24 mouse cellular contexts compared by ENCODE assay signal in the genomic region with DNA sequence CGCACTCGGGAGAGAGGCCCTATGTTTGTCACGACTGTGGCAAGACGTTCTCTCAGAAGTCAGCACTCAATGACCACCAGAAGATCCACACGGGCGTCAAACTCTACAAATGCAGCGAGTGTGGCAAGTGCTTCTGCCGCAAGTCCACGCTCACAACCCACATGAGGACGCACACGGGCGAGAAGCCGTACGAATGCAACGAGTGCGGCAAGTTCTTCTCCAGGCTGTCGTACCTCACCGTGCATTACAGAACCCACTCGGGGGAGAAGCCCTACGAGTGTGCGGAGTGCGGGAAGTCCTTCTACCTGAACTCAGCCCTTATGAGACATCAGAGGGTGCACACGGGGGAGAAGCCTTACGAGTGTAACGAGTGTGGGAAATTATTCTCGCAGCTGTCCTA. TPM values are rescaled to one million over a fixed set of nuclear protein-coding genes. Genes with fewer than 3 reads are reported as not detected.
"Had no signal": no experiment of that assay in that cellular context is flagged by ENCODE, and none has a peak within 500 bp of the region (broad histone marks: within the 10 kb centered on the region; RNA-seq: fewer than 3 reads in every experiment).

No protein-coding gene starts in this region.

- H3K9me3 ChIP-seq: neural tube, embryonic 13.5 days; neural tube, embryonic 15.5 days; stomach, embryonic 15.5 days had no signal

- H3K27ac ChIP-seq: neural tube, embryonic 13.5 days; neural tube, embryonic 15.5 days; stomach, embryonic 15.5 days; stomach, postnatal 0 days had no signal

- H3K27me3 ChIP-seq: neural tube, embryonic 13.5 days; neural tube, embryonic 15.5 days; stomach, embryonic 15.5 days had no signal

- H3K4me3 ChIP-seq: neural tube, embryonic 13.5 days; neural tube, embryonic 15.5 days; stomach, embryonic 15.5 days had no signal

- DNase-seq: retina, postnatal 1 day; right cerebral cortex, adult 18-20 months; right cerebral cortex, postnatal 14 days; right cerebral cortex, postnatal 25 days; right cerebral cortex, postnatal 4 days; spleen, adult 18-20 months; thymus, adult 18-20 months; thymus, adult 2 months; thymus, postnatal 14 days; thymus, postnatal 25 days; thymus, postnatal 36 days; thymus, postnatal 4 days had no signal

- H3K4me1 ChIP-seq: neural tube, embryonic 13.5 days; neural tube, embryonic 15.5 days; stomach, embryonic 15.5 days had no signal

RNA-seq across cellular contexts. Expression of a gene that starts 18.2 kb away (rescaled TPM):
- total RNA-seq: neutrophil, adult 5-6 weeks had no signal
- polyA plus RNA-seq: neural tube, embryonic 13.5 days; neural tube, embryonic 15.5 days; small intestine, adult 2 months; spleen, adult 2 months; stomach, embryonic 14.5 days; stomach, embryonic 15.5 days; stomach, embryonic 16.5 days; stomach, postnatal 0 days; thymus, adult 2 months; thymus, postnatal 0 days; urinary bladder, adult 2 months had no signal

RNA-seq across cellular contexts. Expression of a gene that starts 48.5 kb away (rescaled TPM):
- total RNA-seq: neutrophil, adult 5-6 weeks had no signal
- polyA plus RNA-seq: testis, adult 2 months had no signal
